Mouse (Mus musculus) hindbrain, embryonic 16.5 days (tissue): ENCODE results near the gene Apod. TPM values are rescaled to one million over a fixed set of nuclear protein-coding genes. Genes with fewer than 3 reads are reported as not detected.
A peak's percentile ranks its signal among the peaks of the same experiment; 100 is the strongest.
"Not testable (repeated sequence)": the region's sequence is repeated elsewhere in the genome, so short reads cannot be mapped to it uniquely, and the experiment has no call there.

Experiments
- ATAC-seq: fragments of 200-750 bp; cut with Nextera tagmentation; 2 replicates; pipeline ENCODE4 v1.8.0; 2017; ENCODE audit warnings: moderate TSS enrichment, moderate library complexity
- H3K27ac ChIP-seq: fragments of 300-500 bp; sonication (generic); 2 replicates; pipeline ENCODE4 v1.5.1; 2014; ENCODE audit warnings: low read depth, mild to moderate bottlenecking, control low read depth, low read length, moderate library complexity
- H3K27me3 ChIP-seq: fragments of 300-500 bp; sonication (generic); replicated peaks from 2 replicates; pipeline ENCODE4 v1.6.1; 2014; ENCODE audit warnings: low read length; ENCODE audit not compliant: control insufficient read depth, insufficient read depth
- H3K36me3 ChIP-seq: fragments of 300-500 bp; sonication (generic); 2 replicates; pipeline ENCODE4 v1.6.1; 2014; ENCODE audit warnings: mild to moderate bottlenecking, low read length, moderate library complexity, mixed read lengths; ENCODE audit not compliant: control insufficient read depth, insufficient read depth
- H3K4me1 ChIP-seq: fragments of 300-500 bp; sonication (generic); 2 replicates; pipeline ENCODE4 v1.6.1; 2014; ENCODE audit warnings: low read depth, low read length; ENCODE audit not compliant: control insufficient read depth, insufficient read depth
- H3K4me2 ChIP-seq: fragments of 300-500 bp; sonication (generic); 2 replicates; pipeline ENCODE4 v1.6.1; 2014; ENCODE audit warnings: mild to moderate bottlenecking, low read length, control low read depth, moderate library complexity
- H3K4me3 ChIP-seq: fragments of 300-500 bp; sonication (generic); 2 replicates; pipeline ENCODE4 v1.5.1; 2014; ENCODE audit warnings: mild to moderate bottlenecking, low read length, control low read depth, moderate library complexity
- H3K9ac ChIP-seq: fragments of 300-500 bp; sonication (generic); 2 replicates; pipeline ENCODE4 v1.6.1; 2014; ENCODE audit warnings: low read depth, mild to moderate bottlenecking, control low read depth, low read length, moderate library complexity
- H3K9me3 ChIP-seq: fragments of 300-500 bp; sonication (generic); 2 replicates; pipeline ENCODE4 v1.6.1; 2014; ENCODE audit warnings: mild to moderate bottlenecking, low read length, moderate library complexity; ENCODE audit not compliant: control insufficient read depth
- WGBS: fragments of 180-500 bp; shearing (Covaris S2); extraction: QIAGEN DNeasy Blood & Tissue Kit; methylation state at CpG from one replicate; pipeline ENCODE4 v1.1.7; 2014; 5-methylcytosine and 5-hydroxymethylcytosine counted together
- polyA plus RNA-seq: library from polyadenylated mRNA; unstranded; fragments of >200 nt; fragmentation: Nextera tagmentation; extraction: Ambion mirVana; gene quantifications from 2 replicates; pipeline ENCODE4 v1.2.1, GENCODE M21; 2015

Gene Apod
- polyA plus RNA-seq, 1 experiment from 2014 or later, result 120 TPM

DNA sequence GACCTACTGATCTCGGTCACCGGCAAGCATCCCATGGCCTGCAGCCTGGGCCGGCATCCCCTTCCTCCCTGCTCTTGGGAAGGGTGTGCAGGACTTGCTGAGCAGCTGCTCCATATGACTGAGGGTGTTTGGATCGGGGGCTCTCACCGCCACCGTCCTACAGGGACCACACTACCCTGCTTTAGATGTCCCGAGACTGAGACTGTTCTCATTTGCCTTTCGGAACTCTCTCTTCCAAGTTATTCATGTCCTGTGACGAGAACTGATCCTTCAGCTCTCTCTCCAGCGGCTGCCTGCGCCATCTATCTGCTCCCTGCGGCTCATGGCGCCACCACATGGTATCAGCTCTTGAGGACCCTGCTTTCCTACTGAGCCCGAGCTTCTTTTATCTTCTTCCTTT lies 33.0 kb upstream of the Apod start:
- no peak overlapping the region for H3K9ac ChIP-seq
- 10% methylated on average over 14 of the region's 14 CpGs for WGBS

DNA sequence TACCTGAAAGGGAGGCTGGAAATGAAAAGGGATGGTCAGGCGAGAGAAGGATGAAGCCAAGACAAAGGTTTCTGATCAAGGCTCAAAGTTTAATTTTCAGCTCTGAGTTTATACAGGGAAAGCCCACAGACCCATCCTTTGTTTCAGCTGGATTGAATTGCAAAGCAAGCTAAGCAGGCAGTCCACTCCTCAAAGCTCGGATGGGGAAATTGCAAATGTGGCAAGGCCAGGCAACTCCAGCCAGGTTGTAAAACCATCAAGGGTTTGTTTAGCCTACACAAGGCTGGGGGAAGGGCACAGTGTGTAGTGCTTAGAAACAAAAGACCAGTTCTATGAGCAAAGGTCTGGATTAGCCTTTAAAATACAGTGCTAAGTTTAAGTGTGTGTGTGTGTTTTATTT lies 28.4 kb upstream of the Apod start:
- H3K27ac ChIP-seq, result no peak overlapping the region
- no peaks in the 10 kb centered on the region for H3K9me3 ChIP-seq
- no peak for ATAC-seq
- WGBS, result 15% methylated on average over 2 of the region's 2 CpGs
- no peak overlapping the region for H3K9ac ChIP-seq
- H3K4me1 ChIP-seq, result peaks cover 2% of the 10 kb centered on the region; the same call in 1 of the 2 replicates
- no peak overlapping the region for H3K4me2 ChIP-seq
- no peak overlapping the region for H3K4me3 ChIP-seq
- H3K27me3 ChIP-seq, result no peaks in the 10 kb centered on the region
- H3K36me3 ChIP-seq, result no peaks in the 10 kb centered on the region

More for the DNA sequence above, 33.0 kb upstream of the Apod start:
- H3K4me1 ChIP-seq, result peaks cover under 1% of the 10 kb centered on the region; the same call in 1 of the 2 replicates
- H3K27ac ChIP-seq, result no peak overlapping the region
- no peaks in the 10 kb centered on the region for H3K36me3 ChIP-seq
- H3K4me2 ChIP-seq, result peak overlapping the region; percentile 58
- no peaks in the 10 kb centered on the region for H3K9me3 ChIP-seq
- ATAC-seq, result peak; percentile 75; the same call in 1 of the 2 replicates
- H3K27me3 ChIP-seq, result no peaks in the 10 kb centered on the region
- peak overlapping the region; percentile 11; the same call in 1 of the 2 replicates for H3K4me3 ChIP-seq

DNA sequence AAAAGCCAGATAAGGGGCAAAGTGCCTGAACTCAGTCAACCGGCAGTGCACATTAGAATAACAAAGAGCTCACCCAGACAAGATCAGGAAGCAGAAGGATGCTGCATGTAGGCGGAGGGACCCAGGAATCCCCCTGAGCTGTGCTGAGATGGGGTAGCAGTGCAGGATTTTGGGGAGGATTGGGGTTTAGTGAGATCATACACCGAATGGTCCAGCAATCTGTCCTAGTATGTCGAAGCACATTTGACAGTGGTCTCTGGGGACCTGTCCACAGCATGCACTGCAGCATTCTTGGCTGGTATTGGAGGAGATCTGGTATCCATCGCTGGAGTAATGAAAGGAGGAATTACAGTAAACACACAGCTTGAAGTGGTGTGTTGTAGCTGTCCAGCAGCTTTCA lies 27.9 kb upstream of the Apod start:
- Histone ChIP-seq H3K4me2 (no peak overlapping the region), H3K27me3 (no peaks in the 10 kb centered on the region), H3K27ac (no peak overlapping the region), H3K9me3 (no peaks in the 10 kb centered on the region), H3K4me1 (peaks cover 2% of the 10 kb centered on the region; the same call in 1 of the 2 replicates), H3K9ac (no peak overlapping the region), H3K36me3 (no peaks in the 10 kb centered on the region), H3K4me3 (no peak overlapping the region)
- no peak for ATAC-seq
- WGBS, result 18% methylated on average over 5 of the region's 5 CpGs

DNA sequence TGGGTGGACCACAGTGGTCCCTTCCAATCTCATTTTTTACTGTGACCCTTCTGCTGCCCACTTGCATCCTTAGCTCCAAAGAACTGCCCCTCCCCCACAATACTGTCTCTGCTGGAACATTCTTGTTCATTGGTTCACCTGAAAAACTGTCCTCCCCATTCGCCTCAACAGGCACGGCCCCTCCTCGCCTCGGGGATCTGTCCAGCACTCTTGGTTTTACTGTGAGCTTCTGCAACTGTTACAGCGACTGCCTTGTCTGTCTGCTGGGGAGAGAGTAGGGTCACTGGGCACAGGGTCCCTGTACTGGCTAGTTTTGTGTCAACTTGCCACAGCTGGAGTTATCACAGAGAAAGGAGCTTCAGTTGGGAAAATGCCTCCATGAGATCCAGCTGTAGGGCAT lies 24.7 kb upstream of the Apod start:
- WGBS, result 57% methylated on average over 5 of the region's 5 CpGs
- Histone ChIP-seq H3K4me2 (no peak overlapping the region), H3K4me3 (no peak overlapping the region), H3K4me1 (peaks cover 2% of the 10 kb centered on the region; the same call in 1 of the 2 replicates), H3K36me3 (no peaks in the 10 kb centered on the region), H3K9me3 (no peaks in the 10 kb centered on the region), H3K27ac (no peak overlapping the region), H3K9ac (no peak overlapping the region), H3K27me3 (no peaks in the 10 kb centered on the region)
- ATAC-seq, result no peak

DNA sequence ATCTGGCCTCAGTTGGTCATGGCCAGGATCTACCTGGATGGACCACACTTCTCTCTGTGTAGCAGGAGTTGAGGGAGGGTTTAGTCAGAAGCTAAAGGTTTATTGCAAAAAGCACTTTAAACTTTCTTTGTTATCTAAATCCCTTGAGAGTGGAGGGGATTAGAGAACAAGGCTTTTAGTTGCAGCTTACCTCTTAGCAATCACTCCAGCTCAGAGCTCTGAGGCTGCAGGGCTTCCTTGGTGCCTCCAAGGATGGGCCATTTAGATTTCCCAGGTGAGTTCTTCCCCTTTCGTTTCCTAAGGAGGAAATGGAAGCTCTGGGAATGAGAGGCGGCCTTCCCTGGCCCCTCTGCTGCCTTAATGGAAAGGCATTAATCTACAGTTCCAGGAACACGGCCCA lies 23.3 kb upstream of the Apod start:
- H3K36me3 ChIP-seq, result no peaks in the 10 kb centered on the region
- H3K27me3 ChIP-seq, result no peaks in the 10 kb centered on the region
- H3K27ac ChIP-seq, result no peak overlapping the region
- H3K4me2 ChIP-seq, result no peak overlapping the region
- peaks cover 2% of the 10 kb centered on the region; the same call in 1 of the 2 replicates for H3K4me1 ChIP-seq
- H3K9me3 ChIP-seq, result no peaks in the 10 kb centered on the region
- no peak overlapping the region for H3K9ac ChIP-seq
- no peak overlapping the region for H3K4me3 ChIP-seq
- ATAC-seq, result no peak
- WGBS, result 59% methylated on average over 3 of the region's 3 CpGs

DNA sequence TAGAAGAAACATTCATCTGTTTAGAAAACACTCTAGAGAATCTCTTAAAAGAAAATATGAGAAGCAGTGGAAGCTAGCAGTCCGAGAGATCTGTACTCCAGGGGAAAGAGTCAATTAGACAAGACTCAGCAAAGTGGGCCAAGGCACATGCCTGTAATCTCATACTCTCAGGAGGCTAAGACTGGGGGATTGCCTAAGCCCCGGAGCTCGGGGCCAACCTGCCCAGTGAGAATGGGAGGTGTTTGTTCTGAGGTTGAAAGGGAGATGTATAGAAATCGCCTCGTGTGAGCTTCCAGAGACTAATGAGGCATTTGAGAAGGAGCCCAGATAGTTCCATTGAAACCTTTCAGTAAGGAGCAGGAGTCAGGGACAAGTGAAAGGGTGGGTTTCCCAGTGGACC lies 20.2 kb upstream of the Apod start:
- Histone ChIP-seq H3K9ac (no peak overlapping the region), H3K4me3 (no peak overlapping the region), H3K27me3 (no peaks in the 10 kb centered on the region), H3K36me3 (no peaks in the 10 kb centered on the region), H3K4me2 (no peak overlapping the region), H3K4me1 (no peaks in the 10 kb centered on the region), H3K9me3 (no peaks in the 10 kb centered on the region), H3K27ac (no peak overlapping the region)
- 27% methylated on average over 5 of the region's 5 CpGs for WGBS
- no peak for ATAC-seq

DNA sequence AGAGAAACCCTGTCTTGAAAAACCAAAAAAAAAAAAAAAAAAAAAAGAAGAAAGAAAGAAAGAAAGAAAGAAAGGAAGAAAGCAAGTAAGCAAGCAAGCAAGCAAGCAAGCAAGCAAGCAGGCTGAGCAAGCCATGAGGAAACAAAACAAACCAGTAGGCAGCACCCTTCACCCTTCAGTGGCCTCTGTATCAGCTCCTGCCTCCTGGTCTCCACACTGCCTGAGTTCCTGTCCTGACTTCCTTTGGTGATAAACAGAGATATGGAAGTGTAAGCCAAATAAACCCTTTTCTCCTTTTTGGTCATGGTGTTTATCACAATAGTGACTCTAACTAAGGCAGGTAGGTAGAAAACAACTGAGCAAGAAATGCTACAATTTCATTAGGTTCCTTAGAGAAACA lies 18.0 kb upstream of the Apod start:
- H3K4me3 ChIP-seq, result no peak overlapping the region
- no peak overlapping the region for H3K27ac ChIP-seq
- no peak overlapping the region for H3K4me2 ChIP-seq
- no peaks in the 10 kb centered on the region for H3K27me3 ChIP-seq
- no peak overlapping the region for H3K9ac ChIP-seq
- H3K9me3 ChIP-seq, result no peaks in the 10 kb centered on the region
- H3K36me3 ChIP-seq, result no peaks in the 10 kb centered on the region
- no peaks in the 10 kb centered on the region for H3K4me1 ChIP-seq
- ATAC-seq, result no peak

DNA sequence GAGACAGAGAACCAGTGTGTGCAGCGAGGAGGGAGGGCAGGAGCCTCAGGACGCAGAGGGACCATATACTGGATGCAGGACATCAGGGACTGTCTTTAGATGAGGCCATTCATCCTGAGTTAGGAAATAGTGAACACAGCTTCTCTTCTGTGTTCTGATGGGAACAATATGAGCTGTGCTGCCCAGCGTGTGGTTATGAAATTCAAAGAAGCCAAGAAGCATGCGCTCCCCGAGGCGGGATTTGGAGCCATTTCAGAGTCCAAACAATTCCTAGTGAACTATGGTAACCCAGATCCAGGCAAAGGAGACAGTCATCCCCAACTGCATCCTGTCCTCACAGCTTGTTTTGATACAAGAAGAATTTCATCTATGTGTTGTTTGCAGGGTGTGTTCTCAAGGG lies 16.4 kb upstream of the Apod start:
- WGBS, result 86% methylated on average over 6 of the region's 6 CpGs
- not testable (repeated sequence) for H3K4me1 ChIP-seq

DNA sequence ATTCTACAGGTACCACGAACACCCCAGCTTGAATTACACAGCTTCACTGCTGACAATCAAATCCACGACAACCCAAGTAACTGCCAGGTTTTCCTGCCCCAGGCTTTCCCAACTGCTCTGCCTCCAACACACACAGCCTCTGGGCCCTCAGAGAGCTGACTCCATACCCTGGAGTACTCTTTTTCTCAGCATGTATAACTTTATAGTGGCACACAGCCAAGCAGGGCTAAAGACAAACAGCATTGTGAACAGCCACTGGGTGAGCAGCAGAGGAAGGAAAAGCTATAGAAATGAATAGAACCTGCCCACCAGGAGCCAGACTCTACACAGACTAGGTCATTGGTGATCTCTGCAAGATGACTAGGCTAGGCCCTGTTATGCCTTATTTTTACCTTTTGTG lies 15.1 kb upstream of the Apod start:
- WGBS, result 47% methylated on average over 2 of the region's 2 CpGs
- ATAC-seq, result no peak
- Histone ChIP-seq H3K27ac (no peak overlapping the region), H3K9ac (no peak overlapping the region), H3K4me1 (no peaks in the 10 kb centered on the region), H3K9me3 (no peaks in the 10 kb centered on the region), H3K27me3 (no peaks in the 10 kb centered on the region), H3K4me3 (no peak overlapping the region), H3K36me3 (no peaks in the 10 kb centered on the region), H3K4me2 (no peak overlapping the region)

More for the DNA sequence above, 16.4 kb upstream of the Apod start:
- ATAC-seq, H3K27me3 ChIP-seq, H3K4me3 ChIP-seq, H3K9me3 ChIP-seq, H3K27ac ChIP-seq, H3K9ac ChIP-seq, H3K36me3 ChIP-seq, H3K4me2 ChIP-seq: not testable (repeated sequence)

DNA sequence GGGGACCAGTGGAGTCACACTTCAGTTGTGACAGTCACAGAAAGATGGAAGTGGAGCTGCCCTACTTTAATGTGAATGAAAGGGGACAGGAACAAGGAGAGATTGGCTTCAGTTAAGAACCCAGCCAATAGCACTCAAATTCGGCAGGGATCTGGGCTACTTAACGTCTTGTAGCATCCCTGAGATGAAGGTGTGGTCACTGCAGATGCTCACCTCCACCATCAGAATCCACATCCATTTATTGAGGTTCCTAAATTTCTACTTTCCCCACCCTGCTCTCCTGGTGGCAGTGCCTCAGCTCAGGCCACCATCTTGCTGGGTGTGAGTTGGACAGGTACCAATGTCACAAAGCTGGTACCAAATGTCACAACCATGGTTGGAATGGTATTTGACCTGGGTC lies 13.3 kb upstream of the Apod start:
- 91% methylated on average over 2 of the region's 2 CpGs for WGBS
- no peaks in the 10 kb centered on the region for H3K36me3 ChIP-seq
- no peaks in the 10 kb centered on the region for H3K27me3 ChIP-seq
- no peaks in the 10 kb centered on the region for H3K9me3 ChIP-seq
- H3K9ac ChIP-seq, result no peak overlapping the region
- no peak overlapping the region for H3K4me2 ChIP-seq
- no peaks in the 10 kb centered on the region for H3K4me1 ChIP-seq
- H3K4me3 ChIP-seq, result no peak overlapping the region
- no peak for ATAC-seq
- no peak overlapping the region for H3K27ac ChIP-seq
